Mouse (Mus musculus): Measurements from ENCODE around the gene Zfp369. TPM values are rescaled to one million over a fixed set of nuclear protein-coding genes. Genes with fewer than 3 reads are reported as not detected.

Gene Zfp369
- 19.7 and 23.0 TPM in 2 replicates for polyA plus RNA-seq (2014; fragmentation: Nextera tagmentation; extraction: Ambion mirVana)

GRCm38 (mm10) chr13:65278383-65279341, at the start of gene Zfp369:
Zfp369 (plus strand) TSS chr13:65278814.
- H3K9ac ChIP-seq (ENCODE audit: low read length), result peak within 1 kb of the TSS; percentile 64
- WGBS, result under 1% methylated on average over 50 of the region's 50 CpGs
- H3K36me3 ChIP-seq (ENCODE audit: control insufficient read depth, insufficient read depth, low read length), result no peaks in the 10 kb centered on the region; the same call in 1 of the 2 replicates
- peak; percentile 99 for ATAC-seq (ENCODE audit: insufficient number of reproducible peaks, low FRiP score, low TSS enrichment, low read depth)
- no peaks in the 10 kb centered on the region for H3K4me1 ChIP-seq (ENCODE audit: control insufficient read depth, insufficient read depth, low read length)
- peak within 1 kb of the TSS; percentile 63 for H3K4me3 ChIP-seq (ENCODE audit: low read depth, low read length)
- no peaks in the 10 kb centered on the region; the same call in 1 of the 2 replicates for H3K9me3 ChIP-seq (ENCODE audit: control insufficient read depth, low read length)
- DNase-seq (ENCODE audit: low spot score), result peak; percentile 95
- peak within 1 kb of the TSS; percentile 49 for H3K4me2 ChIP-seq (ENCODE audit: low read depth, severe bottlenecking)
- H3K27ac ChIP-seq (replicated peaks; ENCODE audit: low read depth, low read length), result no peak within 1 kb of the TSS
- H3K27me3 ChIP-seq (ENCODE audit: control insufficient read depth, insufficient read depth, low read length), result no peaks in the 10 kb centered on the region

- H3K27me3 ChIP-seq (ENCODE audit: control insufficient read depth, insufficient read depth, low read length), result no peaks in the 10 kb centered on the region
- no peak for DNase-seq (ENCODE audit: low spot score)
These were observed 41.4 kb upstream of the Zfp369 start for GRCm38 (mm10) chr13:65237211-65237610.

GRCm38 (mm10) chr13:65240509-65241098, 38.0 kb upstream of the Zfp369 start:
- DNase-seq (ENCODE audit: low spot score) (peak; percentile 96), ATAC-seq (ENCODE audit: insufficient number of reproducible peaks, low FRiP score, low TSS enrichment, low read depth) (peak; percentile 91)
- Histone ChIP-seq H3K9ac (ENCODE audit: low read length) (peak overlapping the region; percentile 75), H3K4me1 (ENCODE audit: control insufficient read depth, insufficient read depth, low read length) (peaks cover 9% of the 10 kb centered on the region; the same call in 1 of the 2 replicates), H3K4me2 (ENCODE audit: low read depth, severe bottlenecking) (peak overlapping the region; percentile 97), H3K4me3 (ENCODE audit: low read depth, low read length) (peak overlapping the region; percentile 76), H3K27me3 (ENCODE audit: control insufficient read depth, insufficient read depth, low read length) (no peaks in the 10 kb centered on the region), H3K36me3 (ENCODE audit: control insufficient read depth, insufficient read depth, low read length) (no peaks in the 10 kb centered on the region), H3K9me3 (ENCODE audit: control insufficient read depth, low read length) (peaks cover 2% of the 10 kb centered on the region; the same call in 1 of the 2 replicates), H3K27ac (replicated peaks; ENCODE audit: low read depth, low read length) (peak overlapping the region; percentile 79; the same call in 1 of the 2 replicates)
- WGBS, result under 1% methylated on average over 28 of the region's 28 CpGs

More at GRCm38 (mm10) chr13:65237211-65237610, 41.4 kb upstream of the Zfp369 start:
- no peak for ATAC-seq (ENCODE audit: insufficient number of reproducible peaks, low FRiP score, low TSS enrichment, low read depth)
- Histone ChIP-seq H3K9me3 (ENCODE audit: control insufficient read depth, low read length) (no peaks in the 10 kb centered on the region; the same call in 1 of the 2 replicates), H3K4me3 (ENCODE audit: low read depth, low read length) (no peak overlapping the region), H3K36me3 (ENCODE audit: control insufficient read depth, insufficient read depth, low read length) (no peaks in the 10 kb centered on the region), H3K27ac (replicated peaks; ENCODE audit: low read depth, low read length) (no peak overlapping the region), H3K9ac (ENCODE audit: low read length) (no peak overlapping the region), H3K4me1 (ENCODE audit: control insufficient read depth, insufficient read depth, low read length) (peaks cover 6% of the 10 kb centered on the region; the same call in 1 of the 2 replicates), H3K4me2 (ENCODE audit: low read depth, severe bottlenecking) (no peak overlapping the region)
- 74% methylated on average over 9 of the region's 9 CpGs for WGBS

DNA sequence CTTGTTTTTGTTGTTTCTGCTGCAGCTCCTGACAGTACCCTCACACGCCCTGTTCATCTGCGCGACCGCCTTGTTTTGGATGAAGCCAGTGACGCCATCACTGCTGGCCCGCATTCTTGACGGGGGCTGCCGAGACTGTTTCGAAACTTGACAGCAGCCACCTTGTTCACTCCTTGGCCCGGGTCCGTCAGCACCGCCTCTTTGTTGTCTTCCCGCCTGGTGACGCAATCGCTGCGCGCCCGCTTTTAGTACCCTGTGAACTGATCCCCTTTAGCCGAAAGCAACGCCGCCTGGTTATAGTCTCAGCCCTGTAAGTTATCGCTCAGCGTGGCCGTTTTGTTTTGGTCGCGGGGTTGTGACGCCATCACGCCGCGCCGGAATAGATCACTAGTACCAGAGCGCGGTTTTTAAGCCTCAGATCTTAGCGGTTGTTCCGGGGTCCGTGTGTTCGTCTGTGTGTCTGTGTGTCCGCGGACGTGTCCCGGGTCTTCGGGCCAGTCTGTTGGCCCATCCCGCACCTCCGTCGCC, 37.5 kb upstream of the Zfp369 start:
- WGBS, result under 1% methylated on average over 45 of the region's 45 CpGs

GRCm38 (mm10) chr13:65241627-65242318, 36.8 kb upstream of the Zfp369 start:
- WGBS, result 2% methylated on average over 51 of the region's 51 CpGs
- Histone ChIP-seq H3K36me3 (ENCODE audit: control insufficient read depth, insufficient read depth, low read length) (no peaks in the 10 kb centered on the region), H3K4me1 (ENCODE audit: control insufficient read depth, insufficient read depth, low read length) (peaks cover 9% of the 10 kb centered on the region; the same call in 1 of the 2 replicates), H3K27me3 (ENCODE audit: control insufficient read depth, insufficient read depth, low read length) (no peaks in the 10 kb centered on the region), H3K4me3 (ENCODE audit: low read depth, low read length) (peak overlapping the region; percentile 76), H3K9me3 (ENCODE audit: control insufficient read depth, low read length) (peaks cover 6% of the 10 kb centered on the region; the same call in 1 of the 2 replicates), H3K27ac (replicated peaks; ENCODE audit: low read depth, low read length) (no peak overlapping the region), H3K9ac (ENCODE audit: low read length) (peak overlapping the region; percentile 75), H3K4me2 (ENCODE audit: low read depth, severe bottlenecking) (peak overlapping the region; percentile 97)
- DNase-seq (ENCODE audit: low spot score) (no peak), ATAC-seq (ENCODE audit: insufficient number of reproducible peaks, low FRiP score, low TSS enrichment, low read depth) (peak; percentile 22; the same call in 1 of the 2 replicates)

More for the DNA sequence above, 37.5 kb upstream of the Zfp369 start:
- peak; percentile 89 for ATAC-seq (ENCODE audit: insufficient number of reproducible peaks, low FRiP score, low TSS enrichment, low read depth)
- peaks cover 9% of the 10 kb centered on the region; the same call in 1 of the 2 replicates for H3K4me1 ChIP-seq (ENCODE audit: control insufficient read depth, insufficient read depth, low read length)
- peak overlapping the region; percentile 97 for H3K4me2 ChIP-seq (ENCODE audit: low read depth, severe bottlenecking)
- peak overlapping the region; percentile 76 for H3K4me3 ChIP-seq (ENCODE audit: low read depth, low read length)
- no peaks in the 10 kb centered on the region for H3K27me3 ChIP-seq (ENCODE audit: control insufficient read depth, insufficient read depth, low read length)
- no peaks in the 10 kb centered on the region for H3K36me3 ChIP-seq (ENCODE audit: control insufficient read depth, insufficient read depth, low read length)
- H3K9ac ChIP-seq (ENCODE audit: low read length), result peak overlapping the region; percentile 75
- peak overlapping the region; percentile 79; the same call in 1 of the 2 replicates for H3K27ac ChIP-seq (replicated peaks; ENCODE audit: low read depth, low read length)
- peaks cover 6% of the 10 kb centered on the region; the same call in 1 of the 2 replicates for H3K9me3 ChIP-seq (ENCODE audit: control insufficient read depth, low read length)
- peak; percentile 97 for DNase-seq (ENCODE audit: low spot score)

DNA sequence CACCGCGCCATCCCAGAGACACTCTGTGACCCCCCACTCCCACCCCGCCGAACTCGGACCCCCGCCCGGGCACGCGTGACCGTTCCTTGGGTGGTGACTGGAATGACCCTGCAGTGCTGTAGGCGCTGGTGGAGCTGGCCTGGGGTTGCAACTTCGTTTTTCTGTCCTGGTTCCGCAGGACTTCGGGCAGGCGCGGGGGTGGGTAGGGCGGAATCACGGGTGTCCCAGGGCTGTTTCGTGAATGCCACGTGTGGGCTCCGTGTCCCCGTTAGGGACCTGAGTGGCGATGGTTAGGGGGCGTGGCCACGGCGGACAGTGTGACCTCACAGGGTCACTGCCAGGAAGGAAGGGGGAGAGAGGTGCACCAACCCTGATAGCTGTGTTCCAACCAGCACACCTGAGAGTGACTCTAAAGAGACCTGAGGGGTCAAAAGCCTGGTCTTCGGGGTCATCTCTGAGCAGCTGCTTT, 36.3 kb upstream of the Zfp369 start:
- DNase-seq (ENCODE audit: low spot score) (no peak), ATAC-seq (ENCODE audit: insufficient number of reproducible peaks, low FRiP score, low TSS enrichment, low read depth) (no peak)
- 36% methylated on average over 27 of the region's 27 CpGs for WGBS
- H3K36me3 ChIP-seq (ENCODE audit: control insufficient read depth, insufficient read depth, low read length), result no peaks in the 10 kb centered on the region
- H3K27me3 ChIP-seq (ENCODE audit: control insufficient read depth, insufficient read depth, low read length), result no peaks in the 10 kb centered on the region
- H3K9me3 ChIP-seq (ENCODE audit: control insufficient read depth, low read length), result peaks cover 6% of the 10 kb centered on the region; the same call in 1 of the 2 replicates
- peaks cover 9% of the 10 kb centered on the region; the same call in 1 of the 2 replicates for H3K4me1 ChIP-seq (ENCODE audit: control insufficient read depth, insufficient read depth, low read length)
- 0 out of 2 replicates have a peak overlapping the region, but pooled peaks have one; percentile 75 for H3K9ac ChIP-seq (ENCODE audit: low read length)
- peak overlapping the region; percentile 76 for H3K4me3 ChIP-seq (ENCODE audit: low read depth, low read length)
- peak overlapping the region; percentile 97 for H3K4me2 ChIP-seq (ENCODE audit: low read depth, severe bottlenecking)
- no peak overlapping the region for H3K27ac ChIP-seq (replicated peaks; ENCODE audit: low read depth, low read length)

- H3K4me1 ChIP-seq (ENCODE audit: control insufficient read depth, insufficient read depth, low read length), result peaks cover 9% of the 10 kb centered on the region; the same call in 1 of the 2 replicates
- no peak overlapping the region for H3K4me2 ChIP-seq (ENCODE audit: low read depth, severe bottlenecking)
- H3K27me3 ChIP-seq (ENCODE audit: control insufficient read depth, insufficient read depth, low read length), result no peaks in the 10 kb centered on the region
- no peak for DNase-seq (ENCODE audit: low spot score)
- H3K27ac ChIP-seq (replicated peaks; ENCODE audit: low read depth, low read length), result no peak overlapping the region
- no peak for ATAC-seq (ENCODE audit: insufficient number of reproducible peaks, low FRiP score, low TSS enrichment, low read depth)
- no peak overlapping the region for H3K9ac ChIP-seq (ENCODE audit: low read length)
- WGBS, result 95% methylated on average over 4 of the region's 4 CpGs
- H3K4me3 ChIP-seq (ENCODE audit: low read depth, low read length), result no peak overlapping the region
- H3K9me3 ChIP-seq (ENCODE audit: control insufficient read depth, low read length), result peaks cover 6% of the 10 kb centered on the region; the same call in 1 of the 2 replicates
- H3K36me3 ChIP-seq (ENCODE audit: control insufficient read depth, insufficient read depth, low read length), result 0 out of 2 replicates have a peak, but pooled peaks cover 2% of the 10 kb centered on the region
These were observed 35.3 kb upstream of the Zfp369 start for GRCm38 (mm10) chr13:65243273-65243672.

Data from limb, embryonic 11.5 days (tissue).